Mouse (Mus musculus): Measurements from ENCODE around the gene Ppm1k.

GRCm38 (mm10) chr6:57499209-57499608 lies 36.1 kb downstream of the Ppm1k start:
- TF ChIP-seq CTCF (IDR thresholded peaks at IDR 0.05; ENCODE audit: low read depth) (no peak), EP300 (IDR thresholded peaks at IDR 0.05; ENCODE audit: low read depth) (no peak)
